Mouse (Mus musculus): Measurements from ENCODE around the gene Ttyh3. TPM values are rescaled to one million over a fixed set of nuclear protein-coding genes. Genes with fewer than 3 reads are reported as not detected.
"Not testable (repeated sequence)": the region's sequence is repeated elsewhere in the genome, so short reads cannot be mapped to it uniquely, and the experiment has no call there.

Ttyh3 gene
- polyA plus RNA-seq, 1 experiment, result 139 TPM

- no peak for DNase-seq
- Histone ChIP-seq H3K4me3 (ENCODE audit: control insufficient read depth, insufficient read depth, low read length) (no peak overlapping the region), H3K36me3 (ENCODE audit: control insufficient read depth, insufficient read depth, low read length) (no peaks in the 10 kb centered on the region), H3K27me3 (ENCODE audit: control insufficient read depth, insufficient read depth, low read length) (no peaks in the 10 kb centered on the region), H3K27ac (ENCODE audit: control insufficient read depth, insufficient read depth, low read length) (no peak overlapping the region), H3K4me1 (replicated peaks; ENCODE audit: control insufficient read depth, insufficient read depth, low read length) (no peaks in the 10 kb centered on the region)
- 94% methylated on average over 6 of the region's 6 CpGs for WGBS
- TF ChIP-seq CTCF (IDR thresholded peaks at IDR 0.05; ENCODE audit: borderline replicate concordance, control insufficient read depth, extremely low read depth, insufficient read depth, low read length, poor library complexity), result no peak
Measured at GRCm38 (mm10) chr5:140680051-140680450, 31.2 kb upstream of the Ttyh3 start.

GRCm38 (mm10) chr5:140677137-140677536 is 28.3 kb upstream of the Ttyh3 start:
- DNase-seq, result no peak
- TF ChIP-seq CTCF (IDR thresholded peaks at IDR 0.05; ENCODE audit: borderline replicate concordance, control insufficient read depth, extremely low read depth, insufficient read depth, low read length, poor library complexity) (no peak), POLR2A (IDR thresholded peaks at IDR 0.05; ENCODE audit: control insufficient read depth, extremely low read depth, insufficient read depth, low read length, poor library complexity) (no peak)
- Histone ChIP-seq H3K27me3 (ENCODE audit: control insufficient read depth, insufficient read depth, low read length) (no peaks in the 10 kb centered on the region), H3K36me3 (ENCODE audit: control insufficient read depth, insufficient read depth, low read length) (no peaks in the 10 kb centered on the region), H3K27ac (ENCODE audit: control insufficient read depth, insufficient read depth, low read length) (no peak overlapping the region), H3K4me1 (replicated peaks; ENCODE audit: control insufficient read depth, insufficient read depth, low read length) (no peaks in the 10 kb centered on the region), H3K4me3 (ENCODE audit: control insufficient read depth, insufficient read depth, low read length) (no peak overlapping the region)
- WGBS, result 92% methylated on average over 6 of the region's 6 CpGs

- Histone ChIP-seq H3K27me3 (ENCODE audit: control insufficient read depth, insufficient read depth, low read length) (no peaks in the 10 kb centered on the region), H3K4me3 (ENCODE audit: control insufficient read depth, insufficient read depth, low read length) (no peak overlapping the region), H3K27ac (ENCODE audit: control insufficient read depth, insufficient read depth, low read length) (no peak overlapping the region), H3K36me3 (ENCODE audit: control insufficient read depth, insufficient read depth, low read length) (no peaks in the 10 kb centered on the region), H3K4me1 (replicated peaks; ENCODE audit: control insufficient read depth, insufficient read depth, low read length) (no peaks in the 10 kb centered on the region)
- 94% methylated on average over 11 of the region's 11 CpGs for WGBS
- TF ChIP-seq POLR2A (IDR thresholded peaks at IDR 0.05; ENCODE audit: control insufficient read depth, extremely low read depth, insufficient read depth, low read length, poor library complexity) (no peak), CTCF (IDR thresholded peaks at IDR 0.05; ENCODE audit: borderline replicate concordance, control insufficient read depth, extremely low read depth, insufficient read depth, low read length, poor library complexity) (no peak)
- no peak for DNase-seq
Measured at GRCm38 (mm10) chr5:140675640-140676039, 26.8 kb upstream of the Ttyh3 start.

GRCm38 (mm10) chr5:140675079-140675478 is 26.2 kb upstream of the Ttyh3 start:
- 97% methylated on average over 11 of the region's 11 CpGs for WGBS
- H3K27me3 ChIP-seq (ENCODE audit: control insufficient read depth, insufficient read depth, low read length), result no peaks in the 10 kb centered on the region
- DNase-seq, result no peak
- no peaks in the 10 kb centered on the region; the same call in 1 of the 2 replicates for H3K36me3 ChIP-seq (ENCODE audit: control insufficient read depth, insufficient read depth, low read length)
- no peaks in the 10 kb centered on the region for H3K4me1 ChIP-seq (replicated peaks; ENCODE audit: control insufficient read depth, insufficient read depth, low read length)
- no peak for TF ChIP-seq CTCF (IDR thresholded peaks at IDR 0.05; ENCODE audit: borderline replicate concordance, control insufficient read depth, extremely low read depth, insufficient read depth, low read length, poor library complexity)
- TF ChIP-seq POLR2A (IDR thresholded peaks at IDR 0.05; ENCODE audit: control insufficient read depth, extremely low read depth, insufficient read depth, low read length, poor library complexity), result no peak
- no peak overlapping the region for H3K4me3 ChIP-seq (ENCODE audit: control insufficient read depth, insufficient read depth, low read length)
- no peak overlapping the region for H3K27ac ChIP-seq (ENCODE audit: control insufficient read depth, insufficient read depth, low read length)

- TF ChIP-seq CTCF (IDR thresholded peaks at IDR 0.05; ENCODE audit: borderline replicate concordance, control insufficient read depth, extremely low read depth, insufficient read depth, low read length, poor library complexity), result no peak
- TF ChIP-seq POLR2A (IDR thresholded peaks at IDR 0.05; ENCODE audit: control insufficient read depth, extremely low read depth, insufficient read depth, low read length, poor library complexity), result no peak
- Histone ChIP-seq H3K36me3 (ENCODE audit: control insufficient read depth, insufficient read depth, low read length) (no peaks in the 10 kb centered on the region; the same call in 1 of the 2 replicates), H3K4me3 (ENCODE audit: control insufficient read depth, insufficient read depth, low read length) (no peak overlapping the region), H3K27me3 (ENCODE audit: control insufficient read depth, insufficient read depth, low read length) (no peaks in the 10 kb centered on the region), H3K4me1 (replicated peaks; ENCODE audit: control insufficient read depth, insufficient read depth, low read length) (no peaks in the 10 kb centered on the region), H3K27ac (ENCODE audit: control insufficient read depth, insufficient read depth, low read length) (no peak overlapping the region)
- WGBS, result 79% methylated on average over 17 of the region's 17 CpGs
- DNase-seq, result no peak
Measured at GRCm38 (mm10) chr5:140674036-140674435, 25.2 kb upstream of the Ttyh3 start.

GRCm38 (mm10) chr5:140672603-140673002 is 23.8 kb upstream of the Ttyh3 start:
- H3K27ac ChIP-seq (ENCODE audit: control insufficient read depth, insufficient read depth, low read length); H3K4me3 ChIP-seq (ENCODE audit: control insufficient read depth, insufficient read depth, low read length); H3K36me3 ChIP-seq (ENCODE audit: control insufficient read depth, insufficient read depth, low read length); DNase-seq; H3K27me3 ChIP-seq (ENCODE audit: control insufficient read depth, insufficient read depth, low read length); H3K4me1 ChIP-seq (replicated peaks; ENCODE audit: control insufficient read depth, insufficient read depth, low read length): not testable (repeated sequence)
- WGBS, result 98% methylated on average over 6 of the region's 6 CpGs

GRCm38 (mm10) chr5:140672115-140672514 is 23.3 kb upstream of the Ttyh3 start:
- Histone ChIP-seq H3K27me3 (ENCODE audit: control insufficient read depth, insufficient read depth, low read length) (no peaks in the 10 kb centered on the region), H3K36me3 (ENCODE audit: control insufficient read depth, insufficient read depth, low read length) (no peaks in the 10 kb centered on the region; the same call in 1 of the 2 replicates), H3K4me1 (replicated peaks; ENCODE audit: control insufficient read depth, insufficient read depth, low read length) (no peaks in the 10 kb centered on the region), H3K27ac (ENCODE audit: control insufficient read depth, insufficient read depth, low read length) (no peak overlapping the region), H3K4me3 (ENCODE audit: control insufficient read depth, insufficient read depth, low read length) (no peak overlapping the region)
- TF ChIP-seq CTCF (IDR thresholded peaks at IDR 0.05; ENCODE audit: borderline replicate concordance, control insufficient read depth, extremely low read depth, insufficient read depth, low read length, poor library complexity) (no peak), POLR2A (IDR thresholded peaks at IDR 0.05; ENCODE audit: control insufficient read depth, extremely low read depth, insufficient read depth, low read length, poor library complexity) (no peak)
- no peak for DNase-seq
- WGBS, result 96% methylated on average over 6 of the region's 6 CpGs

Data from thymus, adult 2 months (tissue).